Mouse (Mus musculus) A20 (cell line): ENCODE data around the gene Eno4.
"Not testable (repeated sequence)": the region's sequence is repeated elsewhere in the genome, so short reads cannot be mapped to it uniquely, and the experiment has no call there.

Experiments used
- DNase-seq: peaks from one replicate; pipeline ENCODE4 v3.0.0-alpha.2; 2011; ENCODE audit warnings: low read depth, low spot score

Eno4 gene

DNA sequence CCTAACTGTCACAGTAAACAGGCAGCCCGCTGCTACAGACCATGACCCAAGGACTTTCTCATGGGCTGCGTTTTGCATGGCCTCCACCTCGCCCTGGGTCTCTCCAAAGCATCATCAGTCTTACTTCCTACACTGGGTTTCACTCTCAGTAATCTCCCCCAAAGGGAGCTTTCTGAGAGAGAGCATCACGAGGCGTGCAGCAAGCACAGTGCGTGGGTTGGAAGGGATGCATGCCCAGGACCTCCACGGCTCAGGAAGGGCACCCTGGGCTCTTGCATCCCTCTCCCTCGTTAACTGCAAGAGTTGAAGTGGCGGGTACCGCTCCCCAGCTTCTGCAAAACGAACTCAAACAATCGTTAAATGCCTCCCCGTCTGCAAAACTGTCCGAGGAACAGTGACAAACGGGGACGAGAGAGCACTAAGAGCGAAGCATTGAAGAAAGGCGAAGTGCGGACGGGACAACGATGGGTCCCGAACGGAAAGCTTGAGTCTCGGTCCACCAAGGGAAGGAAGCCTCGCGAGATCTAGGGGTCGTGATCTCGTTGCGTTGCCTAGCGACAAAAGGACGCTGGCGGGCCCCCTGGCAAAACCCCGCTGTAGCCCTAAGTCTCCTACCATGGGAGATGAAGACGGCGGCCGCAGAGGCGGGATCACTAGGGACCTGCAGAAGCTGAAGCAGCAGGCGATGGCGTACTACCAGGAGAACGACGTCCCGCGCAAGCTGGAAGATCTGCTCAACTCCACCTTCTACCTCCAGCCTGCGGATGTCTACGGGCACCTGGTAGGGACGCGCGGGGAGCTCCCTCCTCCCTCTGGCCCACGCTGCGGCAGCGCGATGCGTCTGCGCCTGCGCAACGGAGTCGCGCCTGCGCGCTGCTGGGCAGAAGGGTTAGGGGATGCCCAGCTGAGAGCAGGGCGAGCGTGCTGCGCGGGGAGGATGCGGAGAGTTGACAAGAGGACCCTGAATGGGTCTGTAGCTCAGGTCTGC, at the start of gene Eno4, which contains the start of gene Hspa12a:
Gene Eno4, plus strand, starts transcription at position 585 of the 988 bp plus-strand sequence.
Gene Hspa12a, minus strand, starts transcription at position 814 of the 988 bp plus-strand sequence.
- peak; percentile 98 for DNase-seq

DNA sequence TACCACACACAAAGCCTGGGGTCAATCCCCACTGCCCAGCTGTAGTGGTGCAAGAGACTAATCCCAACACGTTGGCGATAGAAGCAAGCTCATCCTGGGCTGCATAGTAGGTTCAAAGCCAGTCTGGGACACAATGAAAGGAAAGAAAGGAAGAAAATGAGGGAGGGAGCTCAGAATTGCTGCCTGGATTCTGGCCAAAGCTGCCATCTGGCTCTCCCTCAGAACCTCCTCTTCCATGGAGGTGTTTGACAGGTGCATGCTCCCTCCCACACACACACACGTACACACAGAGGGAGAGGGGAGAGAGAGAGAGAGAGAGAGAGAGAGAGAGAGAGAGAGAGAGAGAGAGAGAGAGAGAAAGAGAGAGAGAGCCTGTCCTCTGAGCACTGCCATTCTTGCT, 47.0 kb upstream of the Eno4 start:
- DNase-seq: no peak

DNA sequence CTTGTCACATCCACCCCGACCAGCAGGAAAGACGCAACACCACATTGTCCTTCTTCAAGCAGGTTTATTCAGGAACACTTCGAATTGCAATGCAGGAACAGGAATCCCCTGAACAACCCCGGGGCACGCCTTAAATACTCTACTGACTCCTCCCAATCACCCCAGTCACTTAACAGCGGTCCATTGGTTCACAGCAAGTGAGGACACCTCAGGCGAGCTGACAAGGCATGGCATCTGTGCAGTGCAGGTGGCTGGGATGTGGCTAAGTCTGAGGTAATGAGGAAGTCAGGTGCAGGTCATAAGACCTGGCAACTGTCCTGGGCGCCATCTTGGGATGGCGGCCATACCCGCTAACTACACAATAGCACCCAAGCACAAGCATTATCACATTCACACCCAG, 42.8 kb upstream of the Eno4 start:
- DNase-seq: not testable (repeated sequence)

DNA sequence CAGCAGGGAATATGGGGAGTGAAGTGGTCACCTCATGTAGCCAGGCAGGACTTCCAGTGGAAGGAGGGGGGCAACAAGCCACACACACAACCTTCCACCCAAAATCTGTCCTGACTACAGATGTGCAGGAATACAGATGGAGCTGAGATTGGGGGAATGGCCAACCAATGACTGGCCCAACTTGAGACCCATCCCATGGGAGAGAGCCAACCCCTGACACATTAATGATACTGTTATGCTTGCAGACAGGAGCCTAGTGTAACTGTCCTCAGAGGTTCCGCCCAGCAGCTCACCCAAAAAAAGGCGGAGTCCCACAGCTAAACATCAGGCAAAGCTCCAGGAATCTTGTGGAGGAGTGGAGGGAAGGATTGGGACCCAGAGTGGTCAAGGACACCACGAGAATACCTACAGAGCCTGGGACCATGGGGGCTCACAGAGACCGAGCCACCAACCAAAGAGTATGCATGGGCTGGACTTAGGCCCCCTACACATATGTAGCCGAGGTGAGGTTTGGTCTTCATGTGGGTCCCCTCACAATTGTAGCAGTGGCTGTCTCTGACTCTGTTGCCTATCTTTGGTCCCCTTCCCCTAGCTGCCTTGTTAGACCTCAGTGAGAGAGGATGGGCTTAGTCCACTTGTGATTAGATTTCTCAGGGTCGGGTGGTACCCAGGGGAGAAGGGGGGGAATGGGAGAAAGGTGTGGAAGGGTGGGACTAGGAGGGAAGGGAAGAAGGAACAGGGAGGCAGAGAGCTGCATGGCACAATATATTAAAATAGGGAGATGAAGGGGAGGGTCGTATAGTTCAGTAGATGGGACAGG, 39.9 kb upstream of the Eno4 start:
- no peak for DNase-seq

DNA sequence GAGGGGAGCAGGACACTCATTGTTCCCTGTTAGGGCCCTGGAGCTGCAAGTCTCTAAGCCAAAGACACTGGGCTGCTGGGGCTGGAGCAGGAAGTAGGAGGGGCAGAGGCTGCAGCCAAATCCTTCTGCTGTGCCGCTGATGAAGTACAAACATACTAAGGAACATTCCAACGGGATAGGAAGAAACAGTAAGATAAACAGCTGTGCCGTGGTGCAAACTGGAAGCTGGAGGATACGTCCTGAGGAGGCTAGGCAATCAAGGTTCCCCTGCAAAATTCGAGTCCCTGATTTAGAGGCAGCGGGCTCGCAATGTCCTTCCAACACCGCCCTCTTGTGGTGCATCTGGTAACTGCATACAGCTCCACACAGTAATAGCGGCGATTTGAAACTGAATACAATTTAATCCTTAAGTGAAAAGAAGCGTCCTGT, 39.3 kb upstream of the Eno4 start:
- peak; percentile 75 for DNase-seq

DNA sequence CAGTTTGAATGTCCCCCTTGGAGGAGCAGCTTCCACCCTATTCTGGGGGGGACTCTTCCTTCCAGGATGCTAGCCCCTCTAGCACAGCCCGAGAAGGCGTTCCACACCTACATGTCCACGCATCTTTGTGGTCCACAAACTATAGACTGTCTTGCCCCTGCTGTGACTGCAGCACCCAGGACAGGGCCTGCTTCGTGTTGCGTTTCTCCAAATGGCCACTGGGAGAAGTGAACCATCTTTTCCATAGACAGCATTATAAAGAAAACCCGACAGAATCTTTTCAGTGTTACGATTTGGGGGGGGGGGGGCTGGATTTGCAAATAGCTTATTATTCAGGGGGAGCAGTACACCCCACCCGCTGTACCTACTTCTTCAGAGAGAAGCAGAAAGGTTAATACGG, 36.5 kb upstream of the Eno4 start:
- DNase-seq: no peak

DNA sequence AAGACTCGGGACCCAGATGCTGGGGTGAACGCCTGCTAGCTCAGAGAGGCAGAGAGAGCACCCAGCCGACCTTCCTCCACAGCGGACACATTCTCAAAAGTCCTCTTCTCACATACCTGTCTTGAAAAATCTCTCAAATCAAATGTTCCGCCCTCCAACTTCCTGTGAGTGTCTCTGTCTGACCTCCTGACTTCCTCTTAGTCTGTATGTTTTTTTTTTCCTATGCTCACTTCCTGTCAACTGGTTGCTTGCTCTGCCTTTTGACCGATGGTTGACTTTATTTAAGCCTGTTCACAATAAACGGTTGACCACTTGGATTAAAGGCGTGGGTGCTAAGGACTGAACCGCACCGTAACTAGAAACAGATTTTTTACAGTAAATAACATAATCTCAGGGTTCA, 35.2 kb upstream of the Eno4 start:
- DNase-seq: no peak

DNA sequence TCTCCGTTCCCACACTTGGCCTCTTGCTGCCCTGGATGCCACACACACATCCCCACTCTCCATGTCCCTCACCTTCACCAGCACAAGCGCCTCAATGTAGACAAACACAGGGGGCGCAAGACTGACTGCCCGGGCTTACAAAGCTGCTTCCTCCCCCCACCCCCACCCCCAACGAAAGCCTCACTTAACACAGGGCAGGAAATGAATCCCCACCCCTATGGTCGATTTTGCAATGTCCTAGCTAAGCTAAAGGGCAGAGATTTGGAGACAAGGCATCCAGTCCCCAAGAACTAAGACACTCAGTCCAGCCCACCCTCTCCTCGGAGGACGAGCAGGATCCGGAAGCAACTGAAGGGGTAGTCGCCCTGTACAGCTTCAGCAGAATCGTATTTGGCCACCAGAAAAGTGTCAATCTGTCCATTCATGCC, 32.3 kb upstream of the Eno4 start:
- peak; percentile 89 for DNase-seq

DNA sequence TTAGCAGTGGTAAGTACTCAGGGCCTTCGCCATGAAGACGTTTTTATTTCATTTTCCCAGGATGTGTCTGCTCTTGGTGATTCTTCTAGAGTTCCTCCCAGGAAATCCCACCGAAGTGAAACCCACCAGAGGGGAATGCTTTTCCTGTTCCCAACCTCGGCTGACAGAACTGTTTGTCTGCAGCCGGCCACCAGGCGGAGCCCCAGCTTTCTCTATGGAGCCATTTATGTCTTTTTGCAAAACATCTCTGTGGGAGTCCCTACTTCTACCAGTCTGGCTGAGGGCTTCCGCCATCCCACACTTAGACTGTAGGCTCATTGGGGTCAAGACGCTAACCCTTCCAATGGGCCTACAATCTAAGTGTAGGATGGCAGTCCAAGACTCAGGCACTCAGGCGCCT, 31.8 kb upstream of the Eno4 start:
- DNase-seq: peak; percentile 87

DNA sequence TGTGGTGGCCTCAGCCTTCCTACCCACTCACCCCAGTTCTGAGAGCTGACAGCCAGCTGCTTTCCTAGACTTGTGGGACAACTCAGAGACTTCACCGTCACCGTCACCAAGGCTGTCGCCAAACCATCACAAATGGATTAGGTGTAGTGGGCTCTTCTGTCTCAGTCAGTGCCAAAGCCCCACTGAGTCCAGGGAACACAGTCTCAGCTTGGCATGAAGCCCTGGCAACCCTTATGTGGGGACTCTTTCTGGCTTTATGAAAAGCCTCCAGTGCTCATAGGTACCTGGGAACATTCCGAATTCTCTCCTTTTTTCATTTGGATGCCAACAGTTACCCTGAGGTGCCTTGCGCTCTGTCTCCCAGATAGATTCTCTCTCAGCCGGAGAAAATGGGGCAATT, 29.9 kb upstream of the Eno4 start:
- DNase-seq: no peak

DNA sequence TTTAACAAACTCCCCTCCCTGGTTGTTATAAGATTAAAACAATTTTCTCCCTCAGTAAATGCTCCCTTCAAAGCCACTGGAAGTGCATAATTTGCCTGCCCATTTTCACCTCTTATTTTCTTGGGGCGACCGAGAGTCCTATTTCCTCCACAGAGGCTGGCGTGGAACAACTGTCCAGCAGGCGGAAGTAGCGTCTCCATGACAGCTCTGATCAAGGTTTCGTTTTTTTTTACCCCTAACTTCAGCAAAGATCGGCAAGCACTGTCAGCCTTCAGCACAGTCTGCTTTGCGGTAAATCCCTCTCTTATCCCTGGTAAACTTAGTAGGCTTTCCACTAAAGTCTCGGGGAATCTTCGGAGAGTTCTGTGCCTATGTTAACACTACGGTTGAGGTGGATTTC, 24.6 kb upstream of the Eno4 start:
- peak; percentile 66 for DNase-seq

DNA sequence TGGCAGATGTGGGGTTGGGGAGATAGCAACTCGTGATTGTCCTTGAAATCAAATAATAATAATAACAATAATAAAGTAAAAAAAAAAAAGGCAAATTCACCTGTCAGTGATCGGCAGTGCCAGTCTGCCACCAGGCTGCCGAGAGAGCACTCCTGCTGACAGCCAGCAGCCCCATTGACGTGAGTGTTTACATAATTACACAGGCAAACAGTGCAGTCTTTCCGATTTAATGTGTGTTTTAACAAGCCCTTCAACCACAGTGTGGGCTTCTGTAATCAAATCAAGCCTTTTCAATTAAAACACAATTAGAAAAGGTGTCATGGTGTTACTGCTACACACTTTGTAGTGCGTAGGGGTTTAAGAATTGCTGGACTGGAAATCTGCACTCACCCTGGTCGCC, 24.1 kb upstream of the Eno4 start:
- DNase-seq: no peak

DNA sequence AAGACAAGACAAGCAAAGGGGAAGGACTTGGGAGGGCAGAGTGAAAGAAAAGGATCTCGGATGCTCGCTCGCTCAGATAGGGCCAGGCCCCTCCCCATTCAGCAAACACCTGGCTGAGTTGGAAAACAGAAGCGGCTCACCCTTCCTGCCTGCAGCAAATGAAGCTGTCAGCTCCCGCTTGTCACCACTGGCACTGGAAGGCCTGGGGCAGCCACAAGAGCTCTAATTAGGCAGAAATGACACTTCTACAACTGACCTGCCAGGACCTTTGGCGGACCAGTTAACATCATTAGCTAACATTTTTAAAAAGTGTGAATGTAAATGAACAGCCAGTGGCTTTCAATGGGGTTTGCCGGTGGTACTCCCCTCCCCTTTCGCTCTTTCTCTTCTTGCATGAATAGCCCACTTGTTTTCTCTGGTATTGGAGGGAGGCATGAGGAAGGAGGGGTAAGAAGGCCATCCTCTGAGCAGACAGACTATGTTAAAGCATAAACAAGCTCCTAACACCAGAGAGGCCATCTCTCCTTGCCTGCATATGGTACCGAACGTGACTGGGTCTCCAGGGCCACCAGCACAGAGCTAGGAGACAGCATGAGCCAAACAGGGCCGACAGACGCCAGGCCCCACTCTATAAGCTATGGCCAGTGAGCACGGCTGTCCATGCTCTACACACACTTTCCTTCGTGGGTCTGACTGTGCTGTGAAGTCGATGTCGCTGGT, 12.0 kb upstream of the Eno4 start:
- DNase-seq: no peak

DNA sequence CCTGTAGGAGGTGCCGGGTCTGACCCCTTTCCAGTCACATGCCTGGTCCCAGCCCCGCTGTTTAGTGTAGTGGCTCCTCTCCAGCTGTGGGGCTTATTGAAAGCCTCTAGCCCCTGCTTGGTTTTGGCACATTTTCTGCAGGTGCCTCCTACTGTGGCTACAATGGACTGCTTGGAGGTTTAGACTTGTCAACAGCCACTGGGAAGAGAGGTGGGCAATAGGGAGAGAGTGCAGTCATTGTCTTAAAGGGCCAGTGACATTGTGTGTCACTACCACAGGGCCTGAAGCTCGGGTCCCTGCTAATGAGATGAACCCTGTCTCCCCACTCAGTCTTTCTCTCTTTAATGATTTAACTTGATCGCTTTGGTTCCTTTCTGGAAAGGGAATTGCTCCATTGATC, 10.2 kb upstream of the Eno4 start:
- DNase-seq: no peak

DNA sequence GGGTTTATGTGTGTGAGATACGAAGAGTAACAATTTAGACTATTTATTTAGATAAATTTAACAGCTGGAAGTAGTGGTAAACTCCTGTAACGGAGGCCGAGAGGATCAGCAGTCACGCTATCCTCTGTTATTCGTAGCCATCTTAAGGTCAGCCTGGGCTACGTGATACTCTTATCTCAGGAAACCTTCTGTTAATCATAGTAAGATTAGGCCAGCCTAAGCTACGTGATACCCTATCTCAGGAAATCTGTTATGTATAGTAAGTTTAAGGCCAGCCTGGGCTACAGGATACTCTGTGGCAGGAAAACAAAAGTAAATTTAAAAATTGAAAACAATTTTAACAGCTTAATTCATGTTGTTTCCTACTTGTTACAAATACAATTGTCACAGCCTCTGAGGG, 2.7 kb downstream of the Eno4 start:
- DNase-seq: no peak

DNA sequence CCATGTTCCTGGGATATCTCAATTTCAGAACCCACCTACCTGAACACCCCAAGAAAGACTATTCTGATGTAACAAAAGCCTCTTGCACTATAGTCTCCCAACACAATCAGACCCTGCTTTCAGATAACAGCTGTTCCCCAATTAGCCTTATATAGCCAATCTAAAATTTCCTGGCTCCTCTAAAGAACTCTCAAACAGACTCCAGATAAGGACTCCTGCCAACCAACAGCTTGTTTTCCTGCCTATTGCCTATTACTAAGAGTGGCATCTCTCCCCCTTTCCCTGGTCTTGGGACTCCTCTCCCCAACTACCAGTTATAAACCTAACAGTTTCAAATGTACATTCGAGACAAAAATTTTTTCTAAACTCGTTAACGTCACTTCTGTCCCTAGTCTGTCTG, 8.3 kb downstream of the Eno4 start:
- DNase-seq: no peak

DNA sequence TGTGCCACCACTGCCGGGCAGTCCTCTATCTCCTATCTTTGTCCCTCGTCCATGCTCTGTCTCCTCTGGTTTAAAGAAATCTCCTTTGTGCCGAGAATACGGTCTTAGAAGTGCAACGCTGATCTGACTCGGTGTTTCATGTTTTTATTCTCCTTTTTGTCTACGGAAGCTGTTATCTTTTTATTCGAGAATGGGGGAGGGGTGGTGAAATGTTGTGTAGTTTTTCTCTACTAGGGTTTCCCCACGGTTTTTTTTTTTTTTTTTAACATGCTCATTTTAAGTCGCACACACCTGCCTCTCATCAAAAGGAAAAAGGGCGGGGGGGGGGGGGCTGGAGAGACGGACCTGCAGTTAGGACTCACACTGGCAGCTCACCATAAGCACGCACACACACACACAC, 9.0 kb downstream of the Eno4 start:
- peak; percentile 75 for DNase-seq

DNA sequence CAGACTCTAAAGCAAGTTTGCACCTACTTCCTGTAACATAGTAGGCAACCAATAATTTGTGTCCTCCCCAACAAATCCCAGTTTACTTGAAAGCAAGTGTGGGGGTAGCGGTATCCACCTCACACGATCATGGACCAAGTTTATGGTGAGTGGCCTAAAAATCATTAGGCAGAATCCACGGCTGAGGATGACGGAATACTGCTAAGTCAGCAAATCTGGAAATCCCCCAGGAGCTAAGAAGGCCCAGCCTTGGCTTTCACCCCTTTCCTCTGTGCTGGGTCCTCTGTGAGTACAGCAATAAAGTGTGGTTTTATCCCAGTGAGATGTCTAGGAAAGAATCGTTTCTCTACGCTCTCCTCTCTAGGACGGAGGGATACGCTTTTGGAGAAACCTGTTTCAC, 11.6 kb downstream of the Eno4 start:
- DNase-seq: no peak

DNA sequence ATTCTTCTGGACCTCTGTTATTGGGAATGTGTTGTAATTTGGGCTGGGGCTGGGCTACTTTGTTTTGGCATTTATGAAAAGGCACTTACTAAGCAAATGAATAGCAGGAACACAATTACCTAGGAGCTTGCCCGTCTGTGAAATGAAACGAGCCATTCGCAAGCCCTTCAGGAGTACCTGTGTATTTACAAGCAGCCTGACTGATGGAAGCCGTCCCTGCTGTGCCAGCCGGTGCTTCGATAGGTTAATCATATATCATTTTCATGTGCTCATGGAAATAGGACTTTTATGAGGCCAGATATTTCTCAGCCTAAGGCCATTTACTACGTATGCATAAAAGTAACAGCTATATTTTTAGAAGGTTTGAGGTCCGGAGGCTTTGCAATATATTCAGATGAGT, 19.8 kb downstream of the Eno4 start:
- DNase-seq: no peak

DNA sequence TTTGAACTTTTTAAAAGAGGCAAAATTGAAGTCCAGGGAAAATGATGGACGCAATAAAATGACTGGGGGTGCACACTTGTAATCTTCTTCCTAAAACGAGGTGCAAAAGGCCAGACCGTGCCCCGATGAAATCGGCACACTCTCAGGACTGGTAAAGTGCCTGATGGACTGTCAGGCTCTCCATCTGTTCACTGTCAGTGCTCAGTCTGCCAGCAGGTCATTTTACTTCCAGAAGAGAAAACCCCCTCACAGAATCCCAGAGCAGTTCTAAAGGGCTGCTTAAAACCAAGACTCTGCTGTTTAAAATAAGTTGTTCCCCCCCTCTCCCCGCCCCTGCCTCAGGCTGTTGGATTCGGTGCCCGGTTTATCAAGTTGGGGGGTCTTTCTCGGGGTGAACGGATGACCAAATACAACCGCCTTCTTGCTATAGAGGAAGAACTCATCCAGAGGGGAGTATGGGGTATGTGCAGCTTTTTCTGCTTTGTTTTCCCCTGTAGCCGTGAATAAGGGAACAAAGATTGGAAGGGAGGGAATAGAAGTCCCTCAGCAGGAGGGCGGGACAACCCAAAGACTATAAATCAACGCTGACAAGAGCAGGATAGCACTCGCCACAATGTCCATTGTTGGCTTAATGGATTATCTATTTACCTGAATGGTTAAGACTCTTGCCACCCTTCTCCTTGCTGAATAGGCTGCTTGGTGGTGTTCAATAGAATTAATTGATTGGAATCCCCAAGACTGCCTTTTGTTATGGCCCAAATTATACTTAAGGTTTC, 25.7 kb downstream of the Eno4 start:
- no peak for DNase-seq

DNA sequence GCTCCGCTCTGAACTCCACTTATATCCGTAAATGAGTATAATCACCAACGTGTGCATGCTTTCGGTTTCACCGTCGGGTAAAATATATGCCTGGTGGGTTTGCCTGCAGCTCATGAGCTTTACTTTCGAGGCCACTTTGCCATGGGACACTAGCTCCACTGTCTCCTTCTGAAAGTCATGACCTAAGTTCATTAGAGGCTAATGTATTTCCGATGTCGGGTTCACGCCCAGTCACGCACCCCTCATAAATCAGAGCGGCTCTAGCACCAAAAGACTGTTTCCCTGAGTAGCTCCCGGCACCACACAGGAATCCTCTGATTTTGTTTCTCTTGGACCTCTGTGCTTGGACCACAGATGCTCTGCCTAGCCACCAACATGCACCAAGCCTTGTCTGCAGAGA, 27.6 kb downstream of the Eno4 start:
- no peak for DNase-seq
